Mouse (Mus musculus) monocyte, adult 59 days (primary cell): ENCODE results near the gene Gm13889. TPM values are rescaled to one million over a fixed set of nuclear protein-coding genes. Genes with fewer than 3 reads are reported as not detected.

Experiments used
- total RNA-seq, 2 experiments: library from RNA; stranded (reverse); gene quantifications; one replicate each; pipeline ENCODE4 v1.2.4; 2023

Gm13889 gene
- total RNA-seq, result under 1 TPM in 1 of 2 experiments, not detected in 1; 0.47 TPM

GRCm38 (mm10) chr2:93956908-93957784 is at the start of gene Gm13889:
Gene Gm13889, minus strand, starts transcription at chr2:93957201.

GRCm38 (mm10) chr2:93996254-93996653 is 39.3 kb upstream of the Gm13889 start, which contains the start of gene Gm27027:
Gene Gm27027, minus strand, starts transcription at chr2:93996354.

Other genes with a start within 250 kb of the Gm13889 start
- gene Ext2, start 134.6 kb downstream of the Gm13889 start, total RNA-seq, result 10 to 100 TPM; 50.9 to 55.9 TPM
- gene Accs, start 107.3 kb downstream of the Gm13889 start, total RNA-seq, result 10 to 100 TPM; 15.9 to 20.3 TPM
- gene Accsl, start 88.0 kb downstream of the Gm13889 start, total RNA-seq, result not detected
- not detected for gene Gm27027, start 39.2 kb upstream of the Gm13889 start, total RNA-seq
- 10 to 100 TPM; 40.1 to 41.4 TPM for gene Alkbh3, start 53.6 kb upstream of the Gm13889 start, total RNA-seq
- gene Hsd17b12, start 200.8 kb upstream of the Gm13889 start, total RNA-seq, result 10 to 100 TPM; 55.5 to 65.4 TPM